Mouse (Mus musculus) kidney, embryonic 14.5 days (tissue): ENCODE measurements around the gene Psmc3. TPM values are rescaled to one million over a fixed set of nuclear protein-coding genes. Genes with fewer than 3 reads are reported as not detected.
A peak's percentile ranks its signal among the peaks of the same experiment; 100 is the strongest.

ENCODE experiments used
- ATAC-seq: fragments of 200-750 bp; cut with Nextera tagmentation; 2 replicates; pipeline ENCODE4 v1.8.0; 2017; ENCODE audit warnings: moderate number of reproducible peaks, mild to moderate bottlenecking, moderate TSS enrichment, moderate library complexity; ENCODE audit not compliant: low FRiP score, low TSS enrichment
- H3K27ac ChIP-seq: fragments of 300-500 bp; sonication (generic); 2 replicates; pipeline ENCODE4 v1.5.1; 2014; ENCODE audit warnings: low read depth, mild to moderate bottlenecking, low read length, moderate library complexity, mixed read lengths
- H3K27me3 ChIP-seq: fragments of 300-500 bp; sonication (generic); 2 replicates; pipeline ENCODE4 v1.6.1; 2014; ENCODE audit warnings: mild to moderate bottlenecking, low read length; ENCODE audit not compliant: control insufficient read depth, insufficient read depth
- H3K36me3 ChIP-seq: fragments of 300-500 bp; sonication (generic); 2 replicates; pipeline ENCODE4 v1.6.1; 2014; ENCODE audit warnings: low read length, mixed read lengths; ENCODE audit not compliant: control insufficient read depth, insufficient read depth
- H3K4me1 ChIP-seq: fragments of 300-500 bp; sonication (generic); 2 replicates; pipeline ENCODE4 v1.6.1; 2014; ENCODE audit warnings: low read length, mixed read lengths; ENCODE audit not compliant: control insufficient read depth, insufficient read depth
- H3K4me2 ChIP-seq: fragments of 300-500 bp; sonication (generic); replicated peaks from 2 replicates; pipeline ENCODE4 v1.6.1; 2014; ENCODE audit warnings: low read depth, mild to moderate bottlenecking, low read length
- H3K4me3 ChIP-seq: fragments of 300-500 bp; sonication (generic); 2 replicates; pipeline ENCODE4 v1.5.1; 2014; ENCODE audit warnings: mild to moderate bottlenecking, low read length
- H3K9ac ChIP-seq: fragments of 300-500 bp; sonication (generic); 2 replicates; pipeline ENCODE4 v1.6.1; 2014; ENCODE audit warnings: low read depth, mild to moderate bottlenecking, low read length, moderate library complexity
- H3K9me3 ChIP-seq: fragments of 300-500 bp; sonication (generic); 2 replicates; pipeline ENCODE4 v1.6.1; 2016; ENCODE audit warnings: low read length; ENCODE audit not compliant: control insufficient read depth
- WGBS: fragments of 180-500 bp; shearing (Covaris S2); extraction: QIAGEN DNeasy Blood & Tissue Kit; methylation state at CpG from one replicate; pipeline ENCODE4 v1.1.7; 2014; 5-methylcytosine and 5-hydroxymethylcytosine counted together
- polyA plus RNA-seq: library from polyadenylated mRNA; unstranded; fragments of >200 nt; fragmentation: Nextera tagmentation; extraction: Ambion mirVana; gene quantifications from 2 replicates; pipeline ENCODE4 v1.2.1, GENCODE M21; 2014

Psmc3 gene
- polyA plus RNA-seq, 1 experiment from 2014 or later = 356 TPM

GRCm38 (mm10) chr2:91025081-91025516 lies 28.7 kb upstream of the Psmc3 start:
- Histone ChIP-seq H3K4me3 (no peak overlapping the region), H3K36me3 (peaks cover 7% of the 10 kb centered on the region; the same call in 1 of the 2 replicates), H3K4me1 (no peaks in the 10 kb centered on the region), H3K4me2 (no peak overlapping the region), H3K9ac (no peak overlapping the region), H3K27me3 (no peaks in the 10 kb centered on the region), H3K9me3 (no peaks in the 10 kb centered on the region), H3K27ac (no peak overlapping the region)
- WGBS = 88% methylated on average over 1 of the region's 1 CpGs
- ATAC-seq = no peak

- no peak overlapping the region for H3K4me2 ChIP-seq
- H3K4me1 ChIP-seq = no peaks in the 10 kb centered on the region
- no peak overlapping the region for H3K27ac ChIP-seq
- WGBS = 85% methylated on average over 1 of the region's 1 CpGs
- no peak overlapping the region for H3K9ac ChIP-seq
- H3K9me3 ChIP-seq = no peaks in the 10 kb centered on the region
- ATAC-seq = no peak
- H3K27me3 ChIP-seq = no peaks in the 10 kb centered on the region
- no peaks in the 10 kb centered on the region for H3K36me3 ChIP-seq
- no peak overlapping the region for H3K4me3 ChIP-seq
Observed at GRCm38 (mm10) chr2:91026491-91026890, 27.3 kb upstream of the Psmc3 start.

- no peak for ATAC-seq
- no peak overlapping the region for H3K4me2 ChIP-seq
- 89% methylated on average over 9 of the region's 9 CpGs for WGBS
Observed at GRCm38 (mm10) chr2:91027391-91028214, 26.2 kb upstream of the Psmc3 start.

DNA sequence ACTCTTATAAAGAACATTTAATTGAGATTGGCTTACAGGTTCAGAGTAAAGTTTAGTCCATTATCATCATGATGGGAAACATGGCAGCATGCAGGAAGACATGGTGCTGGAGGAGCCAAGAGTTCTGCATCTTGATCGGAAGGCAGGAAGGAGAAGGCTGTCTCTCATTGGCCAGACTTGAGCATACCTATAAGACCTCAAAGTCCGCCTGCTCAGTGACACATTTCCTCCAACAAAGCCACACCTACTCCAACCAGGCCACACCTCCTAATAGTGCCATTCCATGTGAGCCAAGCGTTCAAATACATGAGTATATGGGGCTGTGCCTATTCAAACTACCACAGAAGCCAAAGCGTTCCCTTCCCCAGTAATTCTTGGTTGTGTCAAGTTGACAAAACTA lies 22.6 kb upstream of the Psmc3 start:
- ATAC-seq = no peak
- H3K9me3 ChIP-seq = no peaks in the 10 kb centered on the region
- no peak overlapping the region for H3K4me2 ChIP-seq
- no peaks in the 10 kb centered on the region for H3K36me3 ChIP-seq
- H3K27me3 ChIP-seq = no peaks in the 10 kb centered on the region
- no peaks in the 10 kb centered on the region for H3K4me1 ChIP-seq
- 86% methylated on average over 4 of the region's 4 CpGs for WGBS
- no peak overlapping the region for H3K9ac ChIP-seq
- H3K27ac ChIP-seq = no peak overlapping the region
- no peak overlapping the region for H3K4me3 ChIP-seq

More at GRCm38 (mm10) chr2:91027391-91028214, 26.2 kb upstream of the Psmc3 start:
- no peaks in the 10 kb centered on the region for H3K27me3 ChIP-seq
- H3K9ac ChIP-seq = no peak overlapping the region
- H3K4me1 ChIP-seq = no peaks in the 10 kb centered on the region
- H3K36me3 ChIP-seq = no peaks in the 10 kb centered on the region
- H3K27ac ChIP-seq = no peak overlapping the region
- no peak overlapping the region for H3K4me3 ChIP-seq
- no peaks in the 10 kb centered on the region for H3K9me3 ChIP-seq

- WGBS = 20% methylated on average over 3 of the region's 3 CpGs
- Histone ChIP-seq H3K9me3 (no peaks in the 10 kb centered on the region), H3K36me3 (no peaks in the 10 kb centered on the region), H3K4me1 (no peaks in the 10 kb centered on the region), H3K4me3 (no peak overlapping the region), H3K27ac (no peak overlapping the region), H3K27me3 (no peaks in the 10 kb centered on the region), H3K4me2 (no peak overlapping the region), H3K9ac (no peak overlapping the region)
- ATAC-seq = no peak
Observed at GRCm38 (mm10) chr2:91033000-91033399, 20.8 kb upstream of the Psmc3 start.

- Histone ChIP-seq H3K4me1 (no peaks in the 10 kb centered on the region), H3K36me3 (no peaks in the 10 kb centered on the region), H3K27ac (no peak within 1 kb of the TSS), H3K9ac (no peak within 1 kb of the TSS), H3K9me3 (no peaks in the 10 kb centered on the region), H3K4me2 (no peak within 1 kb of the TSS), H3K4me3 (no peak within 1 kb of the TSS), H3K27me3 (no peaks in the 10 kb centered on the region)
- WGBS = 66% methylated on average over 9 of the region's 9 CpGs
- ATAC-seq = no peak
Observed at GRCm38 (mm10) chr2:91035385-91035784, 18.4 kb upstream of the Psmc3 start, which contains the start of gene Rapsn. Rapsn (plus strand) TSS chr2:91035620.

- H3K27ac ChIP-seq = no peak overlapping the region
- H3K4me3 ChIP-seq = no peak overlapping the region
- H3K36me3 ChIP-seq = no peaks in the 10 kb centered on the region
- H3K9ac ChIP-seq = no peak overlapping the region
- H3K4me1 ChIP-seq = no peaks in the 10 kb centered on the region
- no peaks in the 10 kb centered on the region for H3K27me3 ChIP-seq
- 76% methylated on average over 8 of the region's 8 CpGs for WGBS
- H3K9me3 ChIP-seq = no peaks in the 10 kb centered on the region
- ATAC-seq = no peak
- no peak overlapping the region for H3K4me2 ChIP-seq
Observed at GRCm38 (mm10) chr2:91041786-91042185, 12.0 kb upstream of the Psmc3 start.

GRCm38 (mm10) chr2:91042651-91043398 lies 11.0 kb upstream of the Psmc3 start:
- no peaks in the 10 kb centered on the region for H3K4me1 ChIP-seq
- no peak overlapping the region for H3K27ac ChIP-seq
- H3K4me3 ChIP-seq = no peak overlapping the region
- H3K9ac ChIP-seq = no peak overlapping the region
- peak; percentile 17; the same call in 1 of the 2 replicates for ATAC-seq
- no peaks in the 10 kb centered on the region for H3K36me3 ChIP-seq
- no peak overlapping the region for H3K4me2 ChIP-seq
- no peaks in the 10 kb centered on the region for H3K27me3 ChIP-seq
- WGBS = 63% methylated on average over 21 of the region's 21 CpGs
- H3K9me3 ChIP-seq = no peaks in the 10 kb centered on the region

GRCm38 (mm10) chr2:91044727-91045126 lies 9.1 kb upstream of the Psmc3 start:
- no peak for ATAC-seq
- no peaks in the 10 kb centered on the region for H3K9me3 ChIP-seq
- no peak overlapping the region for H3K4me2 ChIP-seq
- H3K9ac ChIP-seq = no peak overlapping the region
- H3K4me1 ChIP-seq = no peaks in the 10 kb centered on the region
- 77% methylated on average over 13 of the region's 13 CpGs for WGBS
- H3K27me3 ChIP-seq = no peaks in the 10 kb centered on the region
- no peak overlapping the region for H3K4me3 ChIP-seq
- no peaks in the 10 kb centered on the region for H3K36me3 ChIP-seq
- H3K27ac ChIP-seq = no peak overlapping the region
